Mouse (Mus musculus) neutrophil, adult 5-6 weeks (primary cell): Measurements from ENCODE around the gene Olfr449. TPM values are rescaled to one million over a fixed set of nuclear protein-coding genes. Genes with fewer than 3 reads are reported as not detected.

Source experiments
- ATAC-seq: fragments of 151-379, 151-347 bp; 2 replicates; pipeline ENCODE4 v1.8.0; 2017; ENCODE audit warnings: mild to moderate bottlenecking, moderate TSS enrichment; ENCODE audit not compliant: insufficient number of reproducible peaks, poor library complexity, low FRiP score, severe bottlenecking; ENCODE audit errors: extremely low read depth
- total RNA-seq: library from RNA; stranded (forward); fragments of 200-1000 nt; gene quantifications from 2 replicates; pipeline ENCODE4 v1.2.3, GENCODE M21; 2017

Olfr449 gene
- 1.4 TPM in 1 of 2 replicates, not detected in the other for total RNA-seq

- no peak for ATAC-seq
These were observed at the start of gene Olfr449 for GRCm38 (mm10) chr6:42834084-42834483. Gene Olfr449 (plus strand): TSS chr6:42834384.

DNA sequence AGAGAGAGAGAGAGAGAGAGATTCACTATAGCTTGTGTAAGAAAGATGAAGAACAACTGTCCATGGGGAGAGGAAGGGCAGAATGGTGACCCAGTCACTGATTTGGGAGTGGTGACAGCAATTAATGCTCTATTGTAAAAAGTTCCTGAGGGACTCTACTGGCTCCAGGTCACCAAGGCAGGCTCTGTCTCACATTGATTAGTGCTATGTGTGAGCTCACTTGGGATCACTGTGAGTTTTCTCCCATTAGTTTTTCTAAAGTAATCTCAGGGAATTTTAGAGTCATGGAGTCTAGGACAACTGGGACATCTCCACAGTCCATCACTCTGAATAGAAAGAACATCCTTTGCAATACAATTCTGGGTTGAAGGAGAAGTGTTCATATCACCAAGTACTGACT, 49.4 kb upstream of the Olfr449 start, which contains the start of gene Olfr452:
TSS of gene Olfr452 (plus strand) at position 301 of the 400 bp plus-strand sequence.
- ATAC-seq = no peak

GRCm38 (mm10) chr6:42790247-42790948, 43.8 kb upstream of the Olfr449 start:
- no peak for ATAC-seq

GRCm38 (mm10) chr6:42790949-42791556, 43.1 kb upstream of the Olfr449 start:
- ATAC-seq = no peak

DNA sequence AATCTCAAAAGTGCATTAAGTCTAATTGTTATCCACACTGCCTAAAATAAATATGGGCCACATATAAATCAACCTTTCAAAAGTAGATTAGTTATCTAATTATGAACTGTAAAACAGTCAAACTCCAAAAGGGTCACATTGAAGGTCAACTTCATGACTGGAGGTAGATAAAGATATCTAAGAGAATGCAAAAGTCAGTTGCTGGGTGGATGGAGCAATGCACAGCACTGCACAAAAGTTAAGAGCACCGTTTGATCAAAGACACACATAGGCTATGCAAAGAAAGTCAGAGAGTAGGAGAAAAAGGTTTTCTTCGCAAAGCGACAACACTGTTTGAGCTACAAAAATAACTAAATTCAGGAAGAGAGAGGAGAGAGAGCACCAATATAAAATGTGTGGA, 39.2 kb upstream of the Olfr449 start:
- no peak for ATAC-seq

- no peak for ATAC-seq
These were observed 22.5 kb upstream of the Olfr449 start, which contains the start of gene Olfr450 for GRCm38 (mm10) chr6:42811639-42812038. Gene Olfr450 (plus strand): TSS chr6:42811939.

DNA sequence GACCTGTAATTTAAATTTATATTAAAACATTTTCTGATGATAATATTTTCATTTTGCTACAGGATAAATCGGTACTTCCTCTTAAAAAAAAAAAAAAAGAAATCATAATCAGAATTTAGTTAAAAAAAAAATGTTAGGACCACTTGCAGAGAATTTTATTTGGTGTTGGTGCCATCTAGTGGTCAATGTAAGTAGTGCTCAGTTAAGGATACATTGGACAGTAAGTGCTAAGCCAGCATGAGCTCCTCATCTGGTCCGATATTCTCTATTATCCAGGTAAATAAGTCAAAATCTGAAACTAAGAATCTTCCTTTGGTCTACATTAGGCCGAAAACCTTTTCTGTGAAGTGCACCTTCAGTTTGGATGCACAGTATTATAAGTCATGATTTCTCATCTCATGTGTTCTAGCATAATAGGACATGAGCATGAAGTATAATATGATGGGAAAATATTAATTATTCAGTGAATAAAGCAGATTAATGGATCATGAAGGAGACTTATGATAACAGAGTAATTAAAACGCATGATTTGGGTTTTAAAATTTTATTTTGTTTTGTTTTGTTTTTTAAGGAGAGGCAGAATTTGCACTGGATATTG, 26.1 kb downstream of the Olfr449 start:
- no peak for ATAC-seq

GRCm38 (mm10) chr6:42869695-42870094, 35.5 kb downstream of the Olfr449 start:
- ATAC-seq = no peak

DNA sequence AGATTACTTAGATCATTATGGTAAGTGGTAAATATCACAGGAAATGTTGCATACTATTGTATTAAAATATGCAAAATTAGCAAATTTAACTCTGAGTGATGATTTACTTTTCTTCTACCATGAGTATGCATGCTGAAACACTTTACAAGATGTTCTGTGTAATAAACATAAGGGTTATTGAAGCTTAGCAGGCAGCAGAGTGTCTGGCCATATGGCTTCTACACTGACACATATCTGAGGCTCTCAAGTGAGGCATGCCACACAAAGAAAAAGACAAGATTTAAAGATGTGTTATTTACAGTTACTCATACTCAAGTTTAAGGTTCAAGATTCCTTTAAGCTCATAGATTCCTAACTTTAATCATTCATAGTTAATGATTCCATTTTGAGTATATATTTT, 42.1 kb downstream of the Olfr449 start:
- ATAC-seq = no peak

Other genes with a start within 250 kb of the Olfr449 start
- gene Tcaf3, start 236.7 kb upstream of the Olfr449 start, total RNA-seq = not detected in 2 replicates
- not detected in 2 replicates for gene Tcaf2, start 189.1 kb upstream of the Olfr449 start, total RNA-seq
- gene Tcaf1, start 124.3 kb upstream of the Olfr449 start, total RNA-seq = 0.70 TPM in 1 of 2 replicates, not detected in the other
- gene Olfr453, start 95.0 kb upstream of the Olfr449 start, total RNA-seq = 0.12 TPM in 1 of 2 replicates, not detected in the other
- not detected in 2 replicates for gene Olfr38, start 78.0 kb upstream of the Olfr449 start, total RNA-seq
- not detected in 2 replicates for gene Olfr452, start 49.3 kb upstream of the Olfr449 start, total RNA-seq
- gene Olfr450, start 22.4 kb upstream of the Olfr449 start, total RNA-seq = not detected in 2 replicates
- gene Olfr448, start 56.1 kb downstream of the Olfr449 start, total RNA-seq = not detected in 2 replicates
- not detected in 2 replicates for gene Olfr447, start 74.5 kb downstream of the Olfr449 start, total RNA-seq
- gene Olfr446, start 87.0 kb downstream of the Olfr449 start, total RNA-seq = not detected in 2 replicates
- gene Olfr444, start 114.7 kb downstream of the Olfr449 start, total RNA-seq = not detected in 2 replicates